Mouse (Mus musculus) spleen, embryonic (tissue): ENCODE measurements at regions not wholly inside any gene's neighbourhood (a gene's known extent, or its start where the extent isn't known, plus 50 kb on each side); places are given as distances from the start of the nearest gene placed in this dataset.
"Not testable (repeated sequence)": the region's sequence is repeated elsewhere in the genome, so short reads cannot be mapped to it uniquely, and the experiment has no call there.

ENCODE experiments used
- CTCF ChIA-PET: fragments of 350-600 bp; sonication (Branson Sonifier 250); formaldehyde crosslinking; loops from one replicate; lab custom pipeline; 2022; lab: Charles Lee

GRCm38 (mm10) chr12:45594689-45595088 lies 520.2 kb upstream of the Stxbp6 start:
- CTCF ChIA-PET: no interaction called here

- CTCF ChIA-PET: no interaction called here
Observed at GRCm38 (mm10) chr12:45590191-45590590, 515.7 kb upstream of the Stxbp6 start.

GRCm38 (mm10) chr12:45585763-45586162 lies 511.3 kb upstream of the Stxbp6 start:
- CTCF ChIA-PET: no interaction called here

- CTCF ChIA-PET: no interaction called here
Observed at GRCm38 (mm10) chr12:45563325-45564030, 489.0 kb upstream of the Stxbp6 start.

GRCm38 (mm10) chr12:45562637-45563220 lies 488.2 kb upstream of the Stxbp6 start:
- CTCF ChIA-PET: no interaction called here

GRCm38 (mm10) chr12:45561889-45562288 lies 487.4 kb upstream of the Stxbp6 start:
- CTCF ChIA-PET: interaction anchor here (0.6 kb wide), 1 partner anchor 378 kb away, joined by 3 read pairs; no protein-coding TSS in a partner anchor

GRCm38 (mm10) chr12:45561362-45561761 lies 486.9 kb upstream of the Stxbp6 start:
- CTCF ChIA-PET: interaction anchor here (0.6 kb wide), 1 partner anchor 378 kb away, joined by 3 read pairs; no protein-coding TSS in a partner anchor

- CTCF ChIA-PET: not testable (repeated sequence)
Observed at GRCm38 (mm10) chr12:45549906-45550305, 475.4 kb upstream of the Stxbp6 start.

GRCm38 (mm10) chr12:45519554-45519953 lies 445.0 kb upstream of the Stxbp6 start:
- CTCF ChIA-PET: no interaction called here

- CTCF ChIA-PET: no interaction called here
Observed at GRCm38 (mm10) chr12:45514459-45514858, 439.9 kb upstream of the Stxbp6 start.

GRCm38 (mm10) chr12:45507400-45507982 lies 433.0 kb upstream of the Stxbp6 start:
- CTCF ChIA-PET: no interaction called here

- CTCF ChIA-PET: no interaction called here
Observed at GRCm38 (mm10) chr12:45499834-45500233, 425.3 kb upstream of the Stxbp6 start.

GRCm38 (mm10) chr12:45498230-45498629 lies 423.7 kb upstream of the Stxbp6 start:
- CTCF ChIA-PET: no interaction called here

GRCm38 (mm10) chr12:45489029-45489428 lies 414.5 kb upstream of the Stxbp6 start:
- CTCF ChIA-PET: no interaction called here

- CTCF ChIA-PET: no interaction called here
Observed at GRCm38 (mm10) chr12:45476881-45477280, 402.4 kb upstream of the Stxbp6 start.

GRCm38 (mm10) chr12:45468093-45468492 lies 393.6 kb upstream of the Stxbp6 start:
- CTCF ChIA-PET: no interaction called here

- CTCF ChIA-PET: no interaction called here
Observed at GRCm38 (mm10) chr12:45467058-45467457, 392.5 kb upstream of the Stxbp6 start.

GRCm38 (mm10) chr12:45466066-45466465 lies 391.6 kb upstream of the Stxbp6 start:
- CTCF ChIA-PET: no interaction called here

GRCm38 (mm10) chr12:45464952-45465351 lies 390.4 kb upstream of the Stxbp6 start:
- CTCF ChIA-PET: no interaction called here

GRCm38 (mm10) chr12:45458746-45459145 lies 384.2 kb upstream of the Stxbp6 start:
- CTCF ChIA-PET: not testable (repeated sequence)

- CTCF ChIA-PET: no interaction called here
Observed at GRCm38 (mm10) chr12:45443512-45444190, 369.1 kb upstream of the Stxbp6 start.

GRCm38 (mm10) chr12:45442474-45442873 lies 368.0 kb upstream of the Stxbp6 start:
- CTCF ChIA-PET: no interaction called here
